Mouse (Mus musculus) duodenum, adult 2 months (tissue): ENCODE results near the gene Gm7271. TPM values are rescaled to one million over a fixed set of nuclear protein-coding genes. Genes with fewer than 3 reads are reported as not detected.

ENCODE experiments used
- polyA plus RNA-seq: library from polyadenylated mRNA; depleted of rRNA; stranded (reverse); fragments of >200 nt; gene quantifications from 2 replicates; pipeline ENCODE4 v1.2.3, GENCODE M21; 2012; ENCODE audit warnings: low replicate concordance; rRNA removed

Gene Gm7271
- polyA plus RNA-seq = not detected in 2 replicates

DNA sequence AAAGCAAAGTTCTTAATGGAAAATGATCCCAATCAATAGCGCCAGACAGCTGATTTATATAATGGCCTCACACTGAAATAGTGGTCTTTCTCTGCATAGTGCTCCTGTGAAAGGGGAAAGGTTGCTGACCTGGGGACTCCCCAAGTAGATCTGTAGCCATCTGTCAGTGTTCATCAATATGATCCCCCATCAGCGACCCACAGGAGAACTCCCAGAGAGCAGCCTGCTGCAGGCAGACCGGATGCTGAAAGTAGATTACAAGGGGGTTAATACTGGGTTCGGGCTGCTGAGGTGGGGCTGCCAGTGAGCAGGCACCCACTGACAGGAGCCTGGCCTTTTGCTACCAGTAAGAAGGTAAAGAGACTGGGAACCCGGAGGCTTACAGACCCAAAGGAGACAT is at the start of gene Gm7271:
Gene Gm7271, plus strand, starts transcription at position 230 of the 400 bp plus-strand sequence.

DNA sequence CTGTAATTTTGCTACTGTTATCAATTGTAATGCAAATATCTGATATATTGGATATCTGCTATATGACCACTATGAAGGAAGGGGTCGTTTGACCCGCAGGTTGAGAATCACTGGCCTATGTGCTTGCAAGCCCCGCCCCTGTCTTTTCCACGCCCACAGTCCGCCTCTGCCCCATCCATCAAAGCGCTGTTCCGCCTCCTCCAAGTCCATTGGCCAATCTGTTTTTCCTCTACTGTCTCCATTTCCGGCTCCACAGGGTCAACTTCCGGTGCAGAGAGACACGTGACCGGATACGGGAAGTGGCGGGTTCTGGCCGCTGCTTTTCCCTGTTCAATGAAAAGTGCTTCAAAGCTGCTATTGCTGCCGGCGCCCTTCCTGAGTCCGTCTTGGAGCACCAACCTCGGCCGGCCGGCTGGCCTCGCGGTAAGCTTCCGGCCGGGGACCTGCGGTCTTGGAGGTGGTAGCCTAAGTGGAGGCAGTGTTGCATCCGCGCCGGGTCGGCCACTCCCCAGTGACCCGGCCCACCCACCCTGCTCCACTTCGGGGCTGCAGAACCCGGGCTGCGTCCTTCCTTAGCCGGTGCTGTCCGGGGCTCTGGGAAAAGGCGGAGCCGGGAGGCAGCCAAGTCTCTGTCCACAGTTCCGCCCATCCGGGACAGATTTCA is 45.3 kb downstream of the Gm7271 start, which contains the start of gene Exoc1:
Gene Exoc1, plus strand, starts transcription at position 272 of the 664 bp plus-strand sequence.

Other genes with a start within 250 kb of the Gm7271 start
- 4.2 and 8.9 TPM in 2 replicates for gene Clock, start 179.2 kb upstream of the Gm7271 start, polyA plus RNA-seq
- gene Pdcl2, start 152.9 kb upstream of the Gm7271 start, polyA plus RNA-seq = not detected in 2 replicates
- 0.82 and 1.9 TPM in 2 replicates for gene Nmu, start 120.3 kb upstream of the Gm7271 start, polyA plus RNA-seq
- gene Exoc1, start 45.3 kb downstream of the Gm7271 start, polyA plus RNA-seq = 6.7 and 8.7 TPM in 2 replicates
- 0.15 and 0.26 TPM in 2 replicates for gene Cep135, start 104.7 kb downstream of the Gm7271 start, polyA plus RNA-seq
- 11.4 and 20.4 TPM in 2 replicates for gene C530008M17Rik, start 172.5 kb downstream of the Gm7271 start, polyA plus RNA-seq